Mouse (Mus musculus): ENCODE data around the gene Lix1. TPM values are rescaled to one million over a fixed set of nuclear protein-coding genes. Genes with fewer than 3 reads are reported as not detected.
"Not testable (repeated sequence)": the region's sequence is repeated elsewhere in the genome, so short reads cannot be mapped to it uniquely, and the experiment has no call there.

Gene Lix1
- polyA plus RNA-seq, 1 experiment from 2014 or later, result 18.7 TPM

GRCm38 (mm10) chr17:17448737-17449440 is 46.4 kb downstream of the Lix1 start:
- WGBS, result 3% methylated on average over 17 of the region's 17 CpGs
- Histone ChIP-seq H3K36me3 (no peaks in the 10 kb centered on the region), H3K9me3 (replicated peaks) (no peaks in the 10 kb centered on the region), H3K27me3 (replicated peaks) (no peaks in the 10 kb centered on the region), H3K27ac (replicated peaks) (peak overlapping the region; percentile 70), H3K4me3 (replicated peaks) (peak overlapping the region; percentile 45), H3K4me1 (peaks cover 10% of the 10 kb centered on the region), H3K4me2 (peak overlapping the region; percentile 67), H3K9ac (replicated peaks) (peak overlapping the region; percentile 55)
- peak; percentile 92 for ATAC-seq (ENCODE audit: low FRiP score)

- Histone ChIP-seq H3K4me1 (peaks cover 10% of the 10 kb centered on the region), H3K9me3 (replicated peaks) (no peaks in the 10 kb centered on the region), H3K4me2 (peak overlapping the region; percentile 67), H3K4me3 (replicated peaks) (peak overlapping the region; percentile 45), H3K36me3 (no peaks in the 10 kb centered on the region), H3K9ac (replicated peaks) (peak overlapping the region; percentile 55; the same call in 1 of the 2 replicates), H3K27me3 (replicated peaks) (no peaks in the 10 kb centered on the region), H3K27ac (replicated peaks) (peak overlapping the region; percentile 41; the same call in 1 of the 2 replicates)
- WGBS, result 6% methylated on average over 5 of the region's 5 CpGs
- ATAC-seq (ENCODE audit: low FRiP score), result peak; percentile 42; the same call in 1 of the 2 replicates
Observed at GRCm38 (mm10) chr17:17449441-17449770, 46.9 kb downstream of the Lix1 start.

DNA sequence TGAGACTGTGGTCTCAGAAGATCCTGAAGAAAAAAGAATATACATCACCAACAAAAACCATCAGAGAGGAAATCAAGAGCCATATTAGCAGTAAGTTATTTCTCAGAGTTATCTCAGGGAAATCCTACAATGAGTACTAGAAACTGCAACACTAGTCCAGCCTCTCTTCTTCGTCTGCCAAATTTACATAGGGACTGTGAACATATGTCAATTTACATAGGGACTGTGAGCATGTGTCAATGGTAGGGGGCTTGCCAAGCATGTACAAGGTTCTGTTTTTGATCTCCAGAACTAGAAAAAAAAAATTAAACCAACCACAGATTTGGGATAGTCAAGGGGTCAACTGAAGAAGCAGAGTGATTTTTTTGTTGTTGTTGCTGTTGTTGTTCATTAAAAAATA is 48.6 kb downstream of the Lix1 start:
- WGBS, result 81% methylated on average over 1 of the region's 1 CpGs
- H3K36me3 ChIP-seq, result no peaks in the 10 kb centered on the region
- no peak overlapping the region for H3K9ac ChIP-seq (replicated peaks)
- no peak overlapping the region for H3K27ac ChIP-seq (replicated peaks)
- no peaks in the 10 kb centered on the region for H3K9me3 ChIP-seq (replicated peaks)
- H3K4me2 ChIP-seq, result no peak overlapping the region
- no peak for ATAC-seq (ENCODE audit: low FRiP score)
- peaks cover 10% of the 10 kb centered on the region for H3K4me1 ChIP-seq
- H3K27me3 ChIP-seq (replicated peaks), result no peaks in the 10 kb centered on the region
- H3K4me3 ChIP-seq (replicated peaks), result no peak overlapping the region

- no peaks in the 10 kb centered on the region for H3K36me3 ChIP-seq
- peaks cover 10% of the 10 kb centered on the region for H3K4me1 ChIP-seq
- no peak for ATAC-seq (ENCODE audit: low FRiP score)
- H3K9me3 ChIP-seq (replicated peaks), result no peaks in the 10 kb centered on the region
- H3K27me3 ChIP-seq (replicated peaks), result no peaks in the 10 kb centered on the region
- H3K9ac ChIP-seq (replicated peaks), result no peak overlapping the region
- WGBS, result 88% methylated on average over 3 of the region's 3 CpGs
- H3K4me3 ChIP-seq (replicated peaks), result no peak overlapping the region
- no peak overlapping the region for H3K27ac ChIP-seq (replicated peaks)
- no peak overlapping the region for H3K4me2 ChIP-seq
Observed at GRCm38 (mm10) chr17:17452617-17453016, 50.1 kb downstream of the Lix1 start.

DNA sequence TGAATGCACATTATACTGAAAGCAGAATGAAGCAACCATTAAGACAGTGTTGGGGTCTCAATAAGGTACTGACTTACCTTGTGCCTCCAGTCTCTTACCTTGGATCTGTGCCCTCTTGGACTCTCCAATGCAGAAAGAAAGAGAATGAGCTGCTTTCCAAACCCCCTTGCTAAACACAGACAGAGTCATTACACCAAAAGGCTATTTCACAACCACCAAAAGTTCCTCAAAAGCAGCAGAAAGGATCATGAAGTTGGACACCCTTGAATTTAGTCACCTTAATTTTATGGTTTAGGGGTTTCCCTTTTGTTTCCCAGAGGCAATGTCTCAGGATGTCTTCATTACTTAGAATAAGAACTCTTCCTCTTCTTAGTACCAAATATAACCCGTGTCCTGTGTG is 52.1 kb downstream of the Lix1 start:
- Histone ChIP-seq H3K36me3 (no peaks in the 10 kb centered on the region), H3K4me1 (peaks cover 1% of the 10 kb centered on the region), H3K4me3 (replicated peaks) (no peak overlapping the region), H3K9ac (replicated peaks) (no peak overlapping the region), H3K27ac (replicated peaks) (no peak overlapping the region), H3K27me3 (replicated peaks) (no peaks in the 10 kb centered on the region), H3K9me3 (replicated peaks) (no peaks in the 10 kb centered on the region), H3K4me2 (no peak overlapping the region)
- ATAC-seq (ENCODE audit: low FRiP score), result no peak
- WGBS, result 86% methylated on average over 1 of the region's 1 CpGs

DNA sequence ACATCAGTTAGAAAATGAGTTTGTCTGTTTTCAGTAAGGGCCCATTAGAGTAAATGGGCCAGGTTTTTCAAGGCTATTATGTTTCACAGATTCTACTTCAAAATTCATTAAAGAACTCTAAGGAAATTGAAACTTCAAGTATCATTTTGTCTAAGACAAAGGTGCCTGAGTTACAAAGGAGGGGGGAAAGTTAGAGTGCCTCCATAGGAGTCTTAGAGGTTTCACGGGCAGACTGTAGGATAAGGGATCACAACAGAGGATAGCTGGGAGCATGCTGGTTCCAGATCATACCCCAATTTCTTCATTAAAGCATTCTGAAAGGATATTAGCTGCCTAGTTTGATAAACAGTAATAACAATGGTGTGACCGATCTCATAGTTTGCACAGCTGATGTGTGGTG is 83.3 kb downstream of the Lix1 start:
- Histone ChIP-seq H3K9ac (replicated peaks) (no peak overlapping the region), H3K9me3 (replicated peaks) (no peaks in the 10 kb centered on the region), H3K27ac (replicated peaks) (no peak overlapping the region), H3K4me3 (replicated peaks) (no peak overlapping the region), H3K4me2 (no peak overlapping the region), H3K27me3 (replicated peaks) (no peaks in the 10 kb centered on the region), H3K4me1 (no peaks in the 10 kb centered on the region), H3K36me3 (no peaks in the 10 kb centered on the region)
- ATAC-seq (ENCODE audit: low FRiP score), result peak; percentile 70; the same call in 1 of the 2 replicates
- 67% methylated on average over 2 of the region's 2 CpGs for WGBS

- ATAC-seq (ENCODE audit: low FRiP score), result no peak
- Histone ChIP-seq H3K9ac (replicated peaks) (no peak overlapping the region), H3K4me1 (no peaks in the 10 kb centered on the region), H3K27ac (replicated peaks) (no peak overlapping the region), H3K4me2 (no peak overlapping the region), H3K4me3 (replicated peaks) (no peak overlapping the region), H3K9me3 (replicated peaks) (no peaks in the 10 kb centered on the region), H3K27me3 (replicated peaks) (no peaks in the 10 kb centered on the region), H3K36me3 (no peaks in the 10 kb centered on the region)
- WGBS, result 64% methylated on average over 14 of the region's 15 CpGs
Observed at GRCm38 (mm10) chr17:17490820-17491621, 88.5 kb downstream of the Lix1 start.

DNA sequence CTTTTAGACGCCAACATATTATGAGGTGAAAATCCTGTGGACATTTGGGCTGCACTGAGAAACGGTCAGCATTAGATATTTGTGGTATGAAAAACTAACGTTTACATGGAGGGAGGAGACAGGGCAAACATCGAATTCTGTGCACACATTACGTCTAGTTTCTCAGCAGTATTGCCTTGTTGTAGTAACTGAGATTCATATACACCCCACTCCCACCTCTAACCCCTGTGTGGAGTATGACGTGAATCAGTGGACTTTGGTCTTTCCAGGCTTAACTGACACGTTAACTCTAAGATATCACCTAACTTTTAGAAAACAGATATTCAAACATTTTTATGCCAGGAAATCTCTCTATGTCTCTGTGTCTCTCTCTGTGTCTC is 89.1 kb downstream of the Lix1 start:
- WGBS, result 86% methylated on average over 7 of the region's 7 CpGs
- no peak for ATAC-seq (ENCODE audit: low FRiP score)
- H3K36me3 ChIP-seq, result no peaks in the 10 kb centered on the region
- no peak overlapping the region for H3K4me2 ChIP-seq
- no peaks in the 10 kb centered on the region for H3K4me1 ChIP-seq
- H3K9ac ChIP-seq (replicated peaks), result no peak overlapping the region
- no peak overlapping the region for H3K27ac ChIP-seq (replicated peaks)
- no peaks in the 10 kb centered on the region for H3K9me3 ChIP-seq (replicated peaks)
- H3K27me3 ChIP-seq (replicated peaks), result no peaks in the 10 kb centered on the region
- no peak overlapping the region for H3K4me3 ChIP-seq (replicated peaks)

DNA sequence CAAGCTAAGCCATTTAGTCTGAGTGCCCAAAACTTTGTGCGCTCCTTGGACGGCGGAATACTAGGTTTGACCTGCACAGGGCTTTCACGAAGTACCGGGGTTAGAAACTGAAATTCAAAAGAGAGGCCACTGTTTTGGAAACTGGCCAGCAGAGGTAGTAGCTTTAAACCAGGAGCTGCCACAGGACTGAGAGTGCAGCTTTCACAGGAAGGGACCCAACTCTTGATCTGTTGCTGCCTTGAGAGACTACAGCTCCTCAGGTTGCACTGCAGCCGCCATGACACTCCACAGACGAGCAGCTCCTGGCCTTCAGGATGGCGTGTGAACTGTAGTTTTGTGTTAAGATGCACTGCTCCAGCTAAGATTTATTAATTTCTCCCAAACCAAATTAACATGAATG is 89.6 kb downstream of the Lix1 start:
- H3K9me3 ChIP-seq (replicated peaks), result no peaks in the 10 kb centered on the region
- no peak overlapping the region for H3K9ac ChIP-seq (replicated peaks)
- no peak overlapping the region for H3K27ac ChIP-seq (replicated peaks)
- no peaks in the 10 kb centered on the region for H3K27me3 ChIP-seq (replicated peaks)
- no peak for ATAC-seq (ENCODE audit: low FRiP score)
- 89% methylated on average over 8 of the region's 8 CpGs for WGBS
- H3K4me1 ChIP-seq, result no peaks in the 10 kb centered on the region
- H3K4me2 ChIP-seq, result no peak overlapping the region
- H3K36me3 ChIP-seq, result no peaks in the 10 kb centered on the region
- H3K4me3 ChIP-seq (replicated peaks), result no peak overlapping the region

DNA sequence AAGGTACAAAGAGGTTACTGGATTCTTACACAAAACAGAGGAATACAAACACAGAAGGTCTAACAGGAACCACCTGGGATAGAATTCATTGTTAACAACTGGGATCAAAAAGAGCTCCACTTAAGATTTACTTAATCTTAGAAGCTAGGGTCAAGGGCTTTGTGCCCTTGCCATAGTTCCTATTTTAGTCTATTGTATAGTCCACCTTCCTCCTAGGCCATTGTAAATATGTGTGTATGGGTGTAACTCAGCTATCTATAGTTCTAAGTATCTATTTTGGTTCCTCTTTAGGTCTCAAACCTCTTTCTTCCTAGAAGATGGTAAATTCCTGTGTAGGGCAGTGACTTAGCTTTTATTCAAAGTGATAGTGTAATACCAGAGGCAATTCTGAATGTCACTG is 93.8 kb downstream of the Lix1 start:
- not testable (repeated sequence) for H3K4me2 ChIP-seq; H3K9ac ChIP-seq (replicated peaks); H3K4me1 ChIP-seq; H3K9me3 ChIP-seq (replicated peaks); ATAC-seq (ENCODE audit: low FRiP score); H3K27me3 ChIP-seq (replicated peaks); H3K4me3 ChIP-seq (replicated peaks); H3K36me3 ChIP-seq; H3K27ac ChIP-seq (replicated peaks)

DNA sequence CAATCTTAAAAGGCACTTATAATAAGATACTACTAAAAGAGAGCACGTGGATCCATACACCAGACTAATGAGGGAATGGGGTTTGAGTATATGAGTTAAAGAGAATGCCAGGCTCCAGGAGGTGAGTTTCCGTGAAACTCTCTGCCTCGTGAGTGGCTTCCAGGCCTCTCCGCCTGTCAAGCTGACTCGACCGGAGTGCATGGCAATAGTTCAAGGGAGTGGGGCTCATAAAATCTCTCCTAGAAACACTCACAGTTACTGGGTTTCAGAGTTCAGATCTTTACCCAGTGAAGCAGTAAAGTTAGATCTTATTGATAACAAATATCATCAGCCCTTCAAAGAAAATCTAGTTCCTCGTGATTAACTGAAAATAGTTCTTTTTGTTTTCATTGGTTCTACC is 94.3 kb downstream of the Lix1 start:
- no peaks in the 10 kb centered on the region for H3K36me3 ChIP-seq
- H3K4me1 ChIP-seq, result no peaks in the 10 kb centered on the region
- no peaks in the 10 kb centered on the region for H3K27me3 ChIP-seq (replicated peaks)
- no peak for ATAC-seq (ENCODE audit: low FRiP score)
- WGBS, result 92% methylated on average over 7 of the region's 7 CpGs
- H3K4me3 ChIP-seq (replicated peaks), result no peak overlapping the region
- H3K9me3 ChIP-seq (replicated peaks), result no peaks in the 10 kb centered on the region
- H3K9ac ChIP-seq (replicated peaks), result no peak overlapping the region
- H3K4me2 ChIP-seq, result no peak overlapping the region
- no peak overlapping the region for H3K27ac ChIP-seq (replicated peaks)

DNA sequence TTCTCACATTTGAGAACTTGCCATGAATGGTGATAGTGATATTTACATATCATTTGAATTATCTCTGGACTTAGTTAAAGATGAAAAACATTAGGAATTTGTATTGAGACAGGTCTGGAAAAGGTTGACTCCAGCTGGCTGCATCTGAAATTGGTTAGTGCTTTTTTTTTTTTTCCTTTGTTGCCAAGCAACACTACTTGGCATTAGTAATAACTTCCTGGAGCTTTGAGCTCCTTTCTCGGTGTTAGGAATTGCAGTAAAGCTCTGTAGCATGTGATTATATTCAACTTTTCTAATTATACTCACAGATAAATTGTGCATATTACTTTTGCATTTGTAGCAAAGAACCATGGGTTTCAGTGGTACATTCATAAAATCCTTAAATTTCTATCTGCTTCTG is 96.4 kb downstream of the Lix1 start:
- no peaks in the 10 kb centered on the region for H3K9me3 ChIP-seq (replicated peaks)
- H3K4me3 ChIP-seq (replicated peaks), result no peak overlapping the region
- no peak overlapping the region for H3K4me2 ChIP-seq
- H3K27me3 ChIP-seq (replicated peaks), result no peaks in the 10 kb centered on the region
- peak; percentile 45; the same call in 1 of the 2 replicates for ATAC-seq (ENCODE audit: low FRiP score)
- no peak overlapping the region for H3K27ac ChIP-seq (replicated peaks)
- WGBS, result 19% methylated on average over 1 of the region's 1 CpGs
- no peaks in the 10 kb centered on the region for H3K36me3 ChIP-seq
- no peaks in the 10 kb centered on the region for H3K4me1 ChIP-seq
- no peak overlapping the region for H3K9ac ChIP-seq (replicated peaks)

All from neural tube, embryonic 15.5 days (tissue).